Mouse (Mus musculus) left cerebral cortex, adult 9 months (tissue): ENCODE results near the gene Ormdl1.
A peak's percentile ranks its signal among the peaks of the same experiment; 100 is the strongest.
"Not testable (repeated sequence)": the region's sequence is repeated elsewhere in the genome, so short reads cannot be mapped to it uniquely, and the experiment has no call there.

ENCODE experiments used
- DNase-seq, 2 experiments: peaks; one replicate each; pipeline ENCODE4 v3.0.0; 2022; ENCODE audit warnings: low spot score in 2 of 2

Gene Ormdl1

DNA sequence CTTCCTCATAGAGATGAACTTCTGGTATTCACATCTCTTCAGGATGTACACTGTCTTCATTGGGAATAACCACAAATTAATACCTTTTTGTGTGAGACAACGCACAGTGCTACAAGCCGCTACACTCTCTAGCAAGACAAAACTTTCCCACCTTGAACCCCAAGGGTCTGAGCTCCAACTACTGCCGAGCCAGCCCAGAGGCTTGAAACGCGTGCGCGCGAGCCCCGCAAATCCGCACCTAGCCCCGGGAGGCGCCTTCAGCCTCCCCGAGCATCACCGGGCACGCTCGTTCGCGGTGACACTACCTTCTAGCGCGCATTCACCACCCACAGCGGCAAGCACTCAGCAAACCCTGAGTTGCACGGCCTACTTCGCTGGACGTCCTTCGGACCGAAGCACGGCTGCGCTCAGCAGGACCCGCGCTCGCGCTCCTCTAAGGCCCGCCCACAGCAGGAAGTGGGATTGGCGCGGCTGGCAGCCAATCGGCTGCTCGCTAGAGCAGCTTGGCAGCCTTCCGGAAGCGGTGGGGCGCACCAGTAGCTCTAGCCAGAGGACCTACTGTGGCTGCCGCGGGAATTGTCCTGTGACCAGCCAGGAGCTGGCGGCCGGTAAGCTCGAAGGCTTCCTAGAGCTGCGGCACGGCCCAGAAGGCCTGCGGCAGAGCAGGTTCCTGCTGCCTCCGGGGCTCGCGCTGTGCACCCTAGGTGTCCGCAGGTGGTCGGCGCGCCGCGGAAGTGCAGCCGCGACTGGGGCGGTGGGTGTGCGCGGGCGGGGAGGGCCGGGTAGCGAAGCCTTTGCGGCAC, at the start of gene Ormdl1, which contains the start of the genes Pms1 and Gm28778:
Ormdl1 (plus strand) TSS at position 515 of the 803 bp plus-strand sequence.
Pms1 (minus strand) TSS at position 438 of the 803 bp plus-strand sequence.
Gm28778 (plus strand) TSS at position 531 of the 803 bp plus-strand sequence.
- DNase-seq: peak; percentile 83 to 97

DNA sequence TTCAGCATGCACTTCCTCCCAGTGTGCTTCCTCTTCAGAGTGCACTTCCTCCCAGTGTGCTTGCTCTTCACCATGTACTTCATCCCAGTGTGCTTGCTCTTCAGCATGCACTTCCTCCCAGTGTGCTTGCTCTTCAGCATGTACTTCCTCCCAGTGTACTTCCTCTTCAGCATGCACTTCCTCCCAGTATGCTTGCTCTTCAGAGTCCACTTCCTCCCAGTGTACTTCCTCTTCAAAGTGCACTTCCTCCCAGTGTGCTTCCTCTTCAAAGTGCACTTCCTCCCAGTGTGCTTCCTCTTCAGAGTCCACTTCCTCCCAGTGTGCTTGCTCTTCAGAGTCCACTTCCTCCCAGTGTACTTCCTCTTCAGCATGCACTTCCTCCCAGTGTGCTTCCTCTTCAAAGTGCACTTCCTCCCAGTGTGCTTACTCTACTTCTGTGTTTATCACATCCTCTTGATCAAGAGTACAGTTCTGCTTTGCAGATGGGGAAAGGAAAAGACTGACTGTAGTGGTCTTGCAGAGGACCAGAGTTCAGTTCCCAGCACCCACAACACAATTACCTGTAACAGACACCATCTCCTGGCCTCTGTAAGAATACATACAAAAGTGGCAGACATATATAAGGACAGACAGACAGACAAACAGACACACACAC, 31.8 kb upstream of the Ormdl1 start:
- DNase-seq: not testable (repeated sequence)

DNA sequence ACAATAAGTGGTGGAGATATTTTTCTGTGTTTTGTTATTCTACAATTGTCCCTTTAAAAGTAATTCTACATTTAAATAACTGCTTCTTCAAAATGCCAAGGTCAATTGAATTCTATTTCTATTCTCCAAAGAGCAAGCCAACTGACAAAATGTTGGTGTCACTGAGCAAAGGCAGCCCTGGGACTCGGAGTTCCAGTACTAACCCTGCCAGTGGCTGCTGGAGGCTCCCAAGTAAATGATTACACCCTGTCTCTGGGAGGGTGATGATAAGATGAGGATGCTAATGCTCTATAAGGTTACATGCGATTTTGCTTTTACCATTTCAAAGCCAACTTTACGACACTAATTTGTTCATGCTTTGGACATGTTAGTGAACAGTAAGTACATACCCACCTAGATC, 27.0 kb upstream of the Ormdl1 start:
- DNase-seq: no peak

DNA sequence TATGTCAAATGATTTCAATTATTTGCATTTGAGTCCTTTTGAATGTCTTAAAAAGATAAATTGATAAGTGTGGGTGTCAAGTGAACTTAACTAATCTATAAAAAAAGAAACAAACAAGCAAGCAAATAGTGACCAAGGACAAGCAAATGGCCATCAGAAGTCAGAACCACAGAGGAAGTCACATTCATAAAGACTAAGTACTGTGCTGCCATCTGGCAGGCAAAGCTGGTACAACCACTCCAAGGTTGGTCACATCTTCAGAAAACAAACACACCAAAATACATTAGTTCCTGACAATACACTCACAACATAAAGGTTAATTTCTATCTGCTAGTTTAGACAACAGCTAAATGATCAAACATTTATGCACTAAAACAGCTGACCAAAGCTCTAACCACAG, 24.2 kb upstream of the Ormdl1 start:
- DNase-seq: peak; percentile 3 to 50

DNA sequence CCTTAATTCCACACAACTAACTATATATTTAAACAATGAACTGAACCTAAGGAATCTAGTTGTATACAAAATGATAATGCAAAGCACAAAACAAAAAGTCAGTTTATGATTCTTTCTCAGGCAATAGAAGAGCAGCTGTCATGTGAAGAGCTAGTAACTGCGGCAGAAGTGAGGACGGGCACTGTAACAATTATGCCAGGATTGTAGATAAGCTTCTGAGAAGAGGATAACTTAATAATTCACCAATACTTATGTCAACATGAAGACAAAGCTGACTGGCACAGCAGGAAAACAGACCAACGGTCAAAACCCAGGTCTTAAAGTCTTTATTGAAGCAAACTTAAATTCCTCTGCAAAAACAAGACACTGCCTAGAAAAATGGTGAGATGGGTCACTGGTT, 5.7 kb upstream of the Ormdl1 start:
- no peak for DNase-seq

DNA sequence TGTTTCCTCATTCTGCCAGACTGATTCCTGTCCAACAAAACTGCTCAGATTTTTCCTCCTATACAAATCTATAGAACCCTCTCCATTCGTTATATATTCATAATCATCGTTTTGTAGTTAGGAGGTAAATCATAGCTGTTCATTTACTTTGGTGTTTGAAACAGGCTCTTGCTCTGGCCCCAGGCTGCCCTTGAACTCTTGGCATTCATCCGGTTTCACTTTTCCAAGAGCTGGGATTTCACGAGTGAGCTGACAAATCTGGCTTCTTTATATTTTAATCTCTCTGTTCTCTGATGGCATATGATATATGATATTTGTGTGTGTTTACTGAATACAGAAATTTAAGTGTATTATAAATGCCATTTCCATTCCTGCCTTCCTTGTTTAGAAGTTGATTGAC, 3.6 kb downstream of the Ormdl1 start:
- no peak for DNase-seq

DNA sequence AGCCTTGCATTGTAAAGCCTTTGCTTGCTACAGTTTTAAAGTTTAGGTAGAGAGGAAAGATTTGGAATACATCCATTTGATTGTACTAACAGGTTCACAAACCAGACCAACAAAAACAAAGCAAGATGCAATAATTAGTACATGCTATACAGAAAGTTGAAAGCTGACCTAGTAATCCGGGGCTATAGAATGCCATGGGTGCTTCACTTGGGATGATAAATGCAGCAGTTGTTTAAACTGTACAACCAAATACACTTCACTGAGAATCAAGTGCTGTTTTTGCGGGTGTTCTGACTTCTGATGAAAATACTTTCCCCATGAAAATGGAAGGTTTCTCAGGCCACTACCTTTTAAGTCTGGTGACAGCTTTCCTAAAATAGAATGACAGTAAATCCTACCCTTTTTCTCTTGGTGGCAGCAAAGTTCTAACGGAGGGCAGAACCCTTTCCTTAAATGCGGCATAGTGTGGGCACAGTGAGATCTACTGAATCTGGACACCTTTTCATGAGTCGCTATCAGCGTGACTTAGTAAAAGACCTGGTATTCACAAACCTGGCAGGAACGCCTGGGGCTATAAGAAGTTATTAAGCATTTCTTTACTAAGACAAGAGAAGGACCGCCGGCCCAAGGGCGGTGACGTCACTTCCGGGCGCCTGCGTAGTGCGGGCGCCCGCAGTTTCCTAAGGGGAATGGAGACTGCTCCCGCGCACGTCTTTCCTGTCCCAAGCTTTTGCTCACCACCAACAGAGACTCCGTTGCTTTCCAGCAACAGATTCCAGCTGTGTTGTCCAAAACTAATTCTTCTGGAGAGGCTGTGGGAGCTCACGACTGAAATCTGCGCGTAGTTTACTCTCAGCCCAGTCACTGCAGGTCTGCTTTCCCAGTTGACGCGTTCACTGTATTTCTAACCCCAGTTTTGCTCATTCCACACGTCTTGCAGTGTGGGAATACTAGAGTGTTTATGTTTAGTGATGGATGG, 16.4 kb downstream of the Ormdl1 start, which contains the start of gene Osgepl1:
Osgepl1 (plus strand) TSS at position 636 of the 979 bp plus-strand sequence.
- peak; percentile 54 to 85 for DNase-seq

DNA sequence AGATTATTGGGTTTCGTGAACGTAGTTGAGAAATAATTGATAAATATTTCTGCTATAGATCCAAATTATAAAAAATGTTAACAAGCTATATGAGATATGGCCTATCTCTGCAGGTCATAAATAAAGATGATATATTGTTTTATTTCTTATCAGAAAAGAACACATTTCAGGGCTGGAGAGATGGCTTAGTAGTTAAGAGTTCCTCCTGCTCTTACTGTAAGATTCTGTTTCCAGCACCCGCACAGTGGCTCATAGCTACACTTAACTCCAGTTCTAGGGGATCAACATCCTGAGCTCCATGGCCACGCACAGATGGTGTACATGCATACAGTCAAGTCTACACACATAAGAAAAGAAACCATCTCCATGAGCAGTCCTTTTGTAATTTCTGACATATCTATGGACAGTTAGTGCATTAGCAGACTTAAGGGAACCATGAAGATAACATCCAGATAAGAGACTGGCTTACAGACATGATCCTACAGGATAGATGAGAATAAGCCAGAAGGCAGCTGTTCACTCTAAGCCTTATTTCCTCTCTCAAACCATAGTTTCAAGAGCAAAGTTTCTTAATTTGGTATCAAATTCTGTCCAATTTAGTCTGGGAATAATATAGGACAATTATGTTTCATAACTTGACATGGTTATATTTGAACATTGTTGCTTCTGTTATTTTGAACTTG, 24.9 kb downstream of the Ormdl1 start:
- no peak for DNase-seq

DNA sequence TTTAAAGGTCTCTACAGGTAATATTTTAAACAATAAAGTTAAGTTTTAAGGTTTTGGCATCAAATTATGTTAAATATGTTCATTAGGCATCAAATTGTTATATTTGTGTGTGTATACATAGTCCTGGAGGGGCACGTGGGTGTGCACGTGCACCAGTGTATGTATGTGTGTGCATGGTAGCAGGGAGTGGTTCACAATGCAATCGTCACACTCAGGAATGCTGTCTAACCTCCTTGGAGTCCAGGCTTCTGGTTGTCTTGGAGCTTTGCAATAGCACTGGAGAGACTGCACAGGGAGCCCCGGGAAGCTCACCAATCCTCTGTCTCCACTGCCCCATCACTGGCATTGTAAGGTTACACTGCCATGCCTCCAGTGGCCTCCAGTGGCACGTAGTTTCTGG, 26.4 kb downstream of the Ormdl1 start:
- DNase-seq: no peak

DNA sequence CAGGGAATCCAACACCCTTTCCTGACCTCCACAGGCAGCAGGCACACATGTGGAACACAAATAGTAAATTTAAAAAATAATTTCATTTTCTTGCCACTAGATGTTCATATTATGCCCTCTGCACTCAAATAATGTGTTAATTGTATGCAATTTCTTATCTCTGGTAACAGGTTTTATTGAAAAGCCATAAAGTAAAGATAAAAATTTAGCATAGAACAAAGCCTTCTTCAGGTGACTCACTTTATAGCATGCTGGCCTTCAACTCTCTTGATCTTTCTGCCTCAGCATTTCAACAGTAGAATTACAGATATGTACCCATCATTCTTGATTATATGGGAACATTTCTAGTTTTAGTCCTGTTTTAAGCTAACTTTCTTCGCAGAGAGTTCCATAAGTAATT, 27.4 kb downstream of the Ormdl1 start:
- DNase-seq: no peak

DNA sequence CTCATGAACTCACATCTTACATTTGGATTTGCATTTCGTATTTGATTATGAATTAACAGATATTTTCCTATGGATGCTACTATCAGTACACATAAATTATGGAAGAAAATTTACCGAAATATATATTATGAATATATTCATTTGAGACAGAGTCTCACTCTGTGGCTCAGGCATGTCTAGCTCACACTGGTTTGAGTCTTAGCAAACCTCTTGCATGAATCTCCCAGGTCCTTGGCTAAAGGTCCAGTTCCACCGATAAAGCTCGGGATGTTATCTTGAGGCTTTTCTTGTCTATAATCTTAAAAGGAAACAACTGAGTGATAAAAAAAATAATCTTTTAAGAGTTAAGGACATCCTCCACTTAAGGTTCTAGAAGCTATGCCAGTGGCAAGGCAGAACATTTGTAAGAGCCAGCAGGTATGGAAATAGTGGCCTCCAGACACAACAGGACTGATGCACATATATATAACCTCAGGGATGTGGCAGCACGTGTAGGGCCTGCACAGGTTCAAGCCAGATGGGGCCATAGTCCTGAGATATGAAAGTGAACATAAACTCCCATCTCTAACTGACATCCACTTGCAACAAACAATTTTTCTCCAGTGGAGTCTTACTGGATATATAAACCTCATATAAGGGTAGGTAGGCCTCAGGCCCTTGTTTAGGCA, 28.1 kb downstream of the Ormdl1 start:
- no peak for DNase-seq

DNA sequence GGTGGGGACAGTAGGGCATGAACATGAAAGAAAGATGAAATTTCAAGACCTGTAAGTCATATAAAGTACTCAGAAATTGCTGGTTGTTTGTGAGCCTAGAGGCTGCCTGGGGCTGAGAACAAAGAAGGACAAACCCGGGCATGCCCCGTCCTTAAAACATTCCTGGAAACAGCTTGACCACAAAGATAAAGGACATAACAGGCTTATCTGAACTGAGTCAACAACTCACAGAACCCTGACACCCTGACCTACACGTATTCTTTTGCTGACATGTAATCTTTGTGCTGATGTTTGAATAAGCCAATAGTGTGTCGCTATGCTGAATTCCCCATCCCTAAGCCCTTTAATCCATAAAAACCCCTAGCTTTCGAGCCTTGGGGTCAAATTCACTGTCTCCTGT, 36.6 kb downstream of the Ormdl1 start:
- DNase-seq: not testable (repeated sequence)

DNA sequence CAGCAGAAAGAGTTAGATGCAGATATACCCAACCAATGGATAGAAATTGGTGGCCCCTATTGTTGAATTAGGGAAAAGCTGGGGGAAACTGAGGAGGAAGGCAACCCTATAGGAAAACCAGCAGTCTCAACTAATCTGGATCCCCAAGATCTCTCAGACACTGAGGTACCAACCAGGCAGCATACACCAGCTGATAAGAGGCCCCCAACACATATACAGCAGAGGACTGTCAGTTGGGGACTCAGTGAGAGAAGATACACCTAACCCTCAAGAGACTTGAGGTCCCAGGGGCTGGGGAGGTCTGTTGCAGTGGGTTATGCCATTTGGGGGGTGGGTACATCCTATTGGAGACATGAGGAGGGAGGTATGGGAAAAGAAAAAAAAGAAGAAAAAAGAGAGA, 38.6 kb downstream of the Ormdl1 start:
- DNase-seq: no peak

DNA sequence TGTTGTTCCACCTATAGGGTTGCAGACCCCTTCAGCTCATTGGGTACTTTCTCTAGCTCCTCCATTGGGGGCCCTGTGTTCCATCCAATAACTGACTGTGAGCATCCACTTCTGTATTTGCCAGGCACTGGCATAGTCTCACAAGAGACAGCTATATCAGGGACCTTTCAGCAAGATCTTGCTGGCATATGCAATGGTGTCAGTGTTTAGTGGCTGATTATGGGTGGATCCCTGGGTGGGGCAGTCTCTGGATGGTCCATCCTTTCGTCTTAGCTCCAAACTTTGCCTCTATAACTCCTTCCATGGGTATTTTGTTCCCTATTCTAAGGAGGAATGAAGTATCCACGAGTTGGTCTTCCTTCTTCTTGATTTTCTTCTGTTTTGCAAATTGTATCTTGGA, 40.5 kb downstream of the Ormdl1 start:
- not testable (repeated sequence) for DNase-seq

DNA sequence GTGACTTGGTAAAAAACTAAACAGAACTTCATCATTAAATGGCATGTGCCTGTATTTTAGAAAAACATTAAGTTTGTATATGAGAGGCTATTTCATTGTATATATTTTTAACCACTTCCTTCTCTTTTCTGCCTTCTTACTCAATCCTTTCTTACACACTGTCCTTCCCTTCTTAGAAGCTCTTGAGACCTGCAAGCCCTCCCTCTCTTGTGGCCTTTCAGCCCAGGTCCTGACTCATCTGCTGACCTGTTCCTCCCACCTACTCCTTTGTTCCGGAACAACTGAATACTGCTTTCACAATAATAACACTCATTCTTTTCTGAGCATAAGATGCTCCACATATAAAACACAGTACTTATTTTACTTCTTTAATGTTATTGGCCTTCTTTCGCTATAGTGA, 44.2 kb downstream of the Ormdl1 start:
- DNase-seq: no peak

DNA sequence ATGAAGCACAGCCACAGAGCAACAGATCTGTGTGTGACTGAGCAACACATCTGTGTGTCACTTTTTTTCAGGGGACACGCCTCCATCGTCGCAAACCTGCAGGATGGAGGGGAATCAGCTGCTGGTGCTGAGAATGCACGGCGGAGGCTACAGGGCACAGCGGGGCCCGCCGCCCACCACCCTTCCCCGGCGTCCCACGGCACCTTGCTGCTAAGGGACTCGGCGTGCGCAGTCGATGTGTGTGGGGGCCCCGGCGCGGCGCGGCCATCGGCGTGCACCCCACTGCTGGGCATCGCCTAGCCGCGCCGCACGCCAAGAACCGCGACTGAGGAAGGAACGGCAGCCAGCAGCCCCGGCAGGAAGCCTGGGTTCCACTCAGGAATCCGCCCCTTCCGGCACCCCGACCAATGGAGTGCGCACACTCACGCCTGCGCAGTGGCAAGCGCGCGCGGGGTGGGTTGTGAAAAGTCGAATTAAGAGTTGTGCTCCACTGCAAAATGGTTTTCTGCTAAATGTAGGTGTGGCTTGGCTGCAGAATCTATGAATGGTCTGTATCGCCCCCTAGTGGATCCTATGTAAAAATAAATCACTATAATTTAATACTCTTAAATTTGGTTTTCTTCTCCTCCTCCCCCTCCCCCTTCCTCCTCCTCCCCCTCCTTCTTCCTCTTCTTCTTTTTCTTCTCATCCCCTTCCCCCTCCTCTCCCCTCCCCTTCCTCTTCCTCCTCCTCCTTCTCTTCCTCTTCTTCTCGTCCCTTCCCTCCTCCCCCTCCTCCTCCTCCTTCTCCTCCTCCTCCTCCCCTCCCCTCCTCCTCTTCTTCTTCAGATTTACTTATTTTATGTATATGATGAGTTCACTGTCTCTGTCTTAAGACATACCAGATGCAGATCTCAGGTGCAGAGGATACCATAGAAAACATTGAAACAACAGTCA, 55.7 kb downstream of the Ormdl1 start, which contains the start of the genes Asdurf, Gm28551 and Asnsd1:
Asdurf (minus strand) TSS at position 293 of the 935 bp plus-strand sequence.
Gm28551 (minus strand) TSS at position 341 of the 935 bp plus-strand sequence.
Asnsd1 (minus strand) TSS at position 426 of the 935 bp plus-strand sequence.
- peak; percentile 93 to 98 for DNase-seq

DNA sequence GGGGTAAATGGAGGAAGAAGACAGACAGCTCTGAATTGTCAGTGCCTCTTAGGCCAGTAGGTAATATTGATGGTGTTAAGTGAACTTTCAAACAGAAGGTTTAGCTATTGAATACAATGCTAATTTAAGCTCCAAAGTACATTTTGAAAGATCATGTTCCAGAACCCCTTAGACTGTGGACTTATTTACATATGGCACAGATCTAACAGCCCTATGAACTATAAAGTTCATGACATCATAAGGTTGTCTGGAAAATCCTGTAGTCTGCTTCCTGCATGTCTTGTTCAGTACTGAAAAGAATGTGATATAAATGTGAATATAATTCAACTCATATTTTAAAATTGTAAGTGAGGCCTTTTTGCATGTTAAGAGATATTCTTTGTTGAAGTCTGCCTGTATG, 62.1 kb downstream of the Ormdl1 start:
- no peak for DNase-seq
